Mouse (Mus musculus): ENCODE measurements around the gene Efcab10. TPM values are rescaled to one million over a fixed set of nuclear protein-coding genes. Genes with fewer than 3 reads are reported as not detected.

Gene Efcab10
- polyA plus RNA-seq (2015; fragmentation: Nextera tagmentation; extraction: Ambion mirVana): 2.6 and 3.1 TPM in 2 replicates

DNA sequence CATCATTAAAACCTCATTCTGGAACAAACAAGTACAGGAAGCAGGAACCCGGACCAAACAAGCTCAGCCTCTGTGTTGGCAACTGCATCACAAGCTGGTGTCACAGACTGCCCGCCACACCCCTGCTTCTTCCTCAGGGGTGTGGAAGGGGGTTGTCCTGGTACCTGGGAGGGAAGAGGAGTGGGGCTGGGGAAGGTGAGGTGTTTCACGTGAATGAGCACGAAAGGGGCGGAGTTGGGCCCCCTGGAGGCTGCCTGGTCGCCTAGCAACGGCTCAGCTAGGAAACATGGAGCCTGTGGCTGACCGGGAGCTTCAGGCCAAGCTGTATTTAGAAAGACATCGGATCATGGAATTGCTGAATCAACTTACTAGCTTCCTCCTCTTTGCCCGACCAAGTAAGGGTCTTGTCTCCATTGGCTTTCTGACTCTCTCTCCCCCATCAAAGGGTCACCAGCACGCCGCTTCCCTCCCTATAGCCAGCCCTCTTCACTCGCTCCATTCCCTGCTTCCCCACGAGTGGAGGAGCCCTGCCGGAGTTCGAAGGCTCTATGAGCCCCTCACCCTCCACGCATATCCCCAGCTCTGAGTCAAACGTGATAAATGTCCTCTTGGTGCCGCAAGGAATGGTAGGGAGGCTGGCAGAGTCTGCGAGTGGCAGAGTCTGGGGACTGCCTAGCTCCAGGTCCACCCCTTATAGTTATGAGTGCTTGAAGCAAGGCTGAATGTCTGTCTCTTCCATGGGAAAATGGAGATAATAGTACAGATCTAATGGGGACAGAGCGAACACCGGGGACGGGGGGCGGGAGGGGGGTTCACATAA, at the start of gene Efcab10:
Gene Efcab10 (plus strand): TSS at position 51 of the 820 bp plus-strand sequence.
- peak within 1 kb of the TSS; percentile 30 for H3K4me3 ChIP-seq
- H3K36me3 ChIP-seq: no peaks in the 10 kb centered on the region
- H3K27ac ChIP-seq (replicated peaks): peak within 1 kb of the TSS; percentile 19; the same call in 1 of the 2 replicates
- ATAC-seq (replicated peaks): peak; percentile 85
- WGBS: 8% methylated on average over 24 of the region's 24 CpGs
- peaks cover 8% of the 10 kb centered on the region; the same call in 1 of the 2 replicates for H3K4me1 ChIP-seq
- no peaks in the 10 kb centered on the region for H3K9me3 ChIP-seq
- H3K27me3 ChIP-seq: no peaks in the 10 kb centered on the region
- peak within 1 kb of the TSS; percentile 43 for H3K9ac ChIP-seq (replicated peaks)
- H3K4me2 ChIP-seq (replicated peaks): peak within 1 kb of the TSS; percentile 44

DNA sequence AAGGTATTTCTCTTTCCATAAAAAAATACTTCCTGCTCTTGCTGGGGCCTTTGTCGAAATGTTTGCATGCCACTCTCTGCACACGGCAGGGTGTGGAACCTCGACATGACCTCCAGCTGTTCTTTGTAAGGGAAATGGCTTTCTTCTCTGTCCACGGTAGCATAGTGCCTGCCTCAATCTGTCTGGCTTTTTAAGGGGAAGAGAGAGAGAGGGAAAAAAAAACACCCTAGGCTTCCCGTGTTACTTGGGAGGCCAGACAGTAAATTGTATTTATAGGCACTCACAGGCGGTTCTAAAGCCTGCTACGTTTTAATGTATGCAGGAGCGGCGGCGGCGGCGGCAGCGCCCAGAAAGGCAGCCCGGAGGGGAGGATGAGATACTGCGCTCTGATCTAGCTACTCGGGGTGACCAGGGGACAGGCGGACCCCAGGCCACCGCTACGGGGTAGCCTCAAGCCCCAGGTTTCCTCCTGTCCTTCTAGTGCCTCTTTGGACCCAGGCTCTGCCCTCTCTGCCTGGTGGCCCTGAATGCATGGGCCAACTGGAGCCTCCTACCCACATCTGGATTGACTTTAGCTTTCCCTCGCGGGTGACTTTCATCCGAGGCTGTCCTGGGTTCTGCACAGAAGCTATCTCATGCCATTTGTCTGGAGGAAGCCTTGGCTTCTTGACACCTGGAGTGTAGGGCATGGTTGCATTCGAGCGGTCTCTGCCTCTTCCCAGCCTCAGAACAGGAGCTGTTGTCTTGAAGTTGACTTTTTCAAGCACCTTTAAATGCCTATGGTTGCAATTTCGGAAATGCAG, 49.5 kb upstream of the Efcab10 start:
- no peaks in the 10 kb centered on the region for H3K9me3 ChIP-seq
- no peak; the same call in 1 of the 2 replicates for ATAC-seq (replicated peaks)
- H3K4me1 ChIP-seq: peaks cover 43% of the 10 kb centered on the region
- H3K4me2 ChIP-seq (replicated peaks): peak overlapping the region; percentile 39
- no peak overlapping the region; the same call in none of the 2 replicates for H3K9ac ChIP-seq (replicated peaks)
- H3K27me3 ChIP-seq: no peaks in the 10 kb centered on the region
- H3K27ac ChIP-seq (replicated peaks): peak overlapping the region; percentile 51
- H3K36me3 ChIP-seq: no peaks in the 10 kb centered on the region; the same call in 1 of the 2 replicates
- WGBS: 14% methylated on average over 25 of the region's 25 CpGs
- peak overlapping the region; percentile 16 for H3K4me3 ChIP-seq

DNA sequence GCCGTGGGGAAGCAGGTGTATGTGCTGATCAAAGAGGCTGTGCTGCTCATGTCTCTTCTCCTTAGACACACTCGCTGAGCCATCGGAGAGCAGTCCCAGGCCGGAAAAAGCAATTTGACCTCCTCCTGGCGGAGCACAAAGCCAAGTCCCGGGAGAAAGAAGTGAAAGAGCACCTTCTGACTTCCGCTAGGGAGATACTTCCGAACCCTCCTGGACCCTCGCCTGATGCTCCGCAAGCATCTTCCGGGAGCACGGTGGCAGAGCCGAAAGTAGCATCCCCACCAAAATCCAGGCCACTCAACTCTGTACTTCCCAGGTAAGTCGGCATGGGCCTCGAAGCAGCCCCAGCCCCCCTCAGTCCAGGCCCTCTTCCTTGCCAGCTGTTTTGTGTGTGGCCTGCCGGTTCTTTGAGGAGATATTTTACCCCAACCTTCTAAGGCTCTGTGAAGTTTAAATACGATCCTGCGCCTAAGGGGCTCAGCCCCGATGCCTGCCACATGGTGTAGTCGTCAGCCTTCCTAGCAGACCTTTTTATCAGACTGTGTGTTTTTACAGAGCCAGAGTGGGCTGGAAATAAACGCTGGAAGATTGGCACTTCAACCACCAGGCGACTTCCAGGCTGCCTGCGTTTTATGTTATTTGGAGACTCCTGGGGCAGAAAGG, 48.8 kb upstream of the Efcab10 start:
- peaks cover 35% of the 10 kb centered on the region for H3K4me1 ChIP-seq
- H3K4me3 ChIP-seq: no peak overlapping the region
- no peaks in the 10 kb centered on the region for H3K27me3 ChIP-seq
- no peak for ATAC-seq (replicated peaks)
- peak overlapping the region; percentile 39 for H3K4me2 ChIP-seq (replicated peaks)
- no peak overlapping the region for H3K9ac ChIP-seq (replicated peaks)
- no peaks in the 10 kb centered on the region; the same call in 1 of the 2 replicates for H3K36me3 ChIP-seq
- no peak overlapping the region for H3K27ac ChIP-seq (replicated peaks)
- 46% methylated on average over 23 of the region's 23 CpGs for WGBS
- H3K9me3 ChIP-seq: no peaks in the 10 kb centered on the region

DNA sequence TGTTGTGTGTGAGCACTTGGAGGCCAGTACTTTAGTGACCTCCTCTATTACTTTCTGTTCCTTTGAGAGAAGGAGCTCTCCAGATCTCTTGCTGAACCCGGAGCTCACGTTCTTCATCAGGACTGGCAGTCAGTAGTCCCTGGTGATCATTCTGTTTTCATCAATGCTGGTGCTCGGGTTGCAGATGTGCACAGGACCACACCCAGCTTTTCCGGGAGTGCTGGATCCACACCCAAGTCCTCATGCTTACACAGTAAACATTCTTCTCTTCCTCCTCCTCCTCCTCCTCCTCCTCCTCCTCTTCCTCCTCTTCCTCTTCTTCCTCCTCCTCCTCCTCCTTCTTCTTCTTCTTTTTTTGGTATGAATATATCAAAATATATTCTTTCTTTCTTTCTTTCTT, 42.0 kb upstream of the Efcab10 start:
- H3K36me3 ChIP-seq: no peaks in the 10 kb centered on the region; the same call in 1 of the 2 replicates
- 85% methylated on average over 4 of the region's 4 CpGs for WGBS
- no peak overlapping the region for H3K4me3 ChIP-seq
- H3K4me2 ChIP-seq (replicated peaks): no peak overlapping the region
- H3K4me1 ChIP-seq: no peaks in the 10 kb centered on the region
- H3K27ac ChIP-seq (replicated peaks): no peak overlapping the region
- no peak for ATAC-seq (replicated peaks)
- no peak overlapping the region for H3K9ac ChIP-seq (replicated peaks)
- H3K9me3 ChIP-seq: no peaks in the 10 kb centered on the region
- no peaks in the 10 kb centered on the region for H3K27me3 ChIP-seq

DNA sequence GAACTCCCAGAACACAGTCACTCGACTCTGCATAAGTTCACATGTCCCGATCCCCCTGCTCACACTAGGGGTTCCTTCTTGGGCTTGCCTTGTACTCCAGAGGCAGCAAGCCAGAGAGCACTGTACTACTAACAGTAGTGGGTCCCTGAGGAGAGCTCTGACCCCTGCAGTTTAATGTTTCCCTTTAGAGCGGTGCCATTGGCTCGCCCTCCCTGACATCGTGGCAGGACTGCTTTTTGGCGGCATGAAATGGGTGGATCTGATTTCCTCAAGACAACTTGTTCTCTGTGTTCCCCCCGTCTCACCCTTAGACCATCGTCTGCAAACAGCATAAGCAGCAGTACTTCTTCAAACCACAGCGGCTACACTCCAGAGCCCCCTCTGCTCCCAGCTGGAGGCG, 36.3 kb upstream of the Efcab10 start:
- no peak overlapping the region for H3K9ac ChIP-seq (replicated peaks)
- H3K27ac ChIP-seq (replicated peaks): no peak overlapping the region
- H3K36me3 ChIP-seq: no peaks in the 10 kb centered on the region; the same call in 1 of the 2 replicates
- no peaks in the 10 kb centered on the region for H3K9me3 ChIP-seq
- H3K27me3 ChIP-seq: no peaks in the 10 kb centered on the region
- ATAC-seq (replicated peaks): no peak
- H3K4me1 ChIP-seq: peaks cover 20% of the 10 kb centered on the region
- H3K4me3 ChIP-seq: no peak overlapping the region
- H3K4me2 ChIP-seq (replicated peaks): no peak overlapping the region
- WGBS: 92% methylated on average over 10 of the region's 10 CpGs

DNA sequence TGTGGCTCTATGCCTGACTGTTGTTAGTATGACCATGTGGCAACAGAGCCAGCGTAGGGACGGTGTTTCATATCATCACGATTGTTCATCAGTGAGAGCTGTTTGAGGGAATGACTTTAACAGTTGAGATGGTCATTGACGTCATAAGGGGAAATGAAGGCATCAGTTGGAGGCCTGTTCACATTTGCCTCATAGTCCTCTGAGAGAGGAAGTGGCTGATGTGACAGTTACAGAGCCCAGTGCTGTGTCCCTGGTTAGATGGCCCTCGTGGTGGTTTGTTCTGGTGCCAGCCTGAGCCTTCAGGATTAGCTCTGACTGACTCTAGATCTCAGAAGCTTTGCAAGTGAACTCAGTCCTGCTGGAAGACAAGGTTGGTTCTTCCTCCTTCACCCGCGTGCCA, 35.4 kb upstream of the Efcab10 start:
- Histone ChIP-seq H3K4me2 (replicated peaks) (no peak overlapping the region), H3K9me3 (no peaks in the 10 kb centered on the region), H3K9ac (replicated peaks) (no peak overlapping the region), H3K4me3 (no peak overlapping the region), H3K36me3 (no peaks in the 10 kb centered on the region), H3K27me3 (no peaks in the 10 kb centered on the region), H3K4me1 (peaks cover 20% of the 10 kb centered on the region), H3K27ac (replicated peaks) (no peak overlapping the region)
- no peak for ATAC-seq (replicated peaks)
- 97% methylated on average over 7 of the region's 7 CpGs for WGBS

DNA sequence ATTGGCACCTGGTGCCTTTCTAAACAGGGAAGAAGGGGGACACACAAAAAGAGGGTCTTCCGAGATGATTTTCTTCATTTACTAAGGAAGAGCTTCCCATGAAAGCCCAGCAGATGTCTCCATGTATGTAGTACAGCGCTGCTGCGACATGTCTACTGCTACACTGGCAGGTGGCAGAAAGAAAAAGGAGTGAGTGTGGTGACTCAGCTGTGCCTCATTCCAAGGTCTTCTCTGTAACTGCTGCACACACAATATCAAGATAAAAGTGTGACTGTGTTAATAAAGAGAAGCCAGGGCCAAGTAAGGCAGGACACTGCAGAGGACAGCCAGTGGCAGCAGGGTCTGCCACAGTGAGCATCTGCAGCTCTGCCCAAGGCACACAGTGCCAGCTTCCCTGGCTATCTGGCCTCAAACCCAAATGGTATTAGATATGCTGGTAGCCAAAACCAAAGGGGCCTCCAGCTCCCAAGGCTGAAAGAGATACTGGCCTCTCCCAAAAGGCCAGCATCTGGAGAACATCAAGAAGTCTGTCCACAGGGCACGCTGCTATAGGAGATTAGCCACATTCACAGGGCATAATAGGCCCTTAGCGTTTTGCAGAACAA, 34.7 kb upstream of the Efcab10 start:
- Histone ChIP-seq H3K27ac (replicated peaks) (peak overlapping the region; percentile 72), H3K4me3 (no peak overlapping the region), H3K9me3 (no peaks in the 10 kb centered on the region), H3K36me3 (no peaks in the 10 kb centered on the region), H3K4me2 (replicated peaks) (no peak overlapping the region), H3K9ac (replicated peaks) (no peak overlapping the region), H3K4me1 (peaks cover 20% of the 10 kb centered on the region), H3K27me3 (no peaks in the 10 kb centered on the region)
- peak; percentile 24; the same call in 1 of the 2 replicates for ATAC-seq (replicated peaks)
- 69% methylated on average over 5 of the region's 5 CpGs for WGBS

DNA sequence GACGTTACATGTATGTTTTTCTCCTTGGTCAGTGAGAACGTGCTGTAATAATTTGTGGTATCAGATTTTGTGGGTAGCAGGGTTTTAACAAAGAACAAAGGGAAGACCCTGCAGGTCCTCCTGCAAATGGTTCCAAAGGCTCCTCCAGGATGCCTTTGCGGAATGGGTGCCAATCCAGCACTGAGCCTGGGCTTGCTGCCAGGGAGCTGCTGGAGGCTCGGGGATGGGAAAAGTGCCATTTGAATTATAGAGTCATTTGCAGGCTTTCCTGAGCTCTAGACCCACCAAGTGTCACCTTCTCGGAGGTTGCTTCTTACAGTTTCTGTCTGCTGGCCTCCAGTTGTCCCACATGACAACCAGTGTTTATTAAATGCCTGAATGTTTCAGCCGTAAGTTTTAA, 33.9 kb upstream of the Efcab10 start:
- ATAC-seq (replicated peaks): peak; percentile 58

DNA sequence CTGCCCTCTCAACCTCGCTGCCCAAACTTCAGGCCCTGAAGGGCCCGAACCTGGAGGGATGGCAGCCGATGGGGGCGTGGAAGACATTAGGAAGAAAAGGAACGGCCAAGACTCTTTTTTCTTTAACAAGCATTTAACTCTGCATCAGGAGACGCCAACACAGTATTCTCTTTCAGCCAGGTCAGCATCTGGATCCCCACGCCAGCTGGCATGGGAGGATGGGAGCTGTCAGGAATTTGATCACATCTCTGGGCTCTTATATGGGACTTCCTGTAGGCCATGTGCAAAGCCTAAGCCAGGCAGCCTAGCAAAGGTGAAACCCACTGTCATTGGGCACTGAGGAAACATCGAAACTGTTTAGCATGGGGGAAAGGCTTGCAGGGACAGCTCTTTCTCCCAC, 30.1 kb upstream of the Efcab10 start:
- WGBS: 85% methylated on average over 8 of the region's 8 CpGs
- no peaks in the 10 kb centered on the region for H3K27me3 ChIP-seq

More for the DNA sequence above, 33.9 kb upstream of the Efcab10 start:
- Histone ChIP-seq H3K9ac (replicated peaks) (no peak overlapping the region), H3K27ac (replicated peaks) (peak overlapping the region; percentile 72), H3K4me1 (peaks cover 20% of the 10 kb centered on the region), H3K36me3 (no peaks in the 10 kb centered on the region), H3K4me3 (no peak overlapping the region), H3K4me2 (replicated peaks) (no peak overlapping the region), H3K27me3 (no peaks in the 10 kb centered on the region), H3K9me3 (no peaks in the 10 kb centered on the region)
- 25% methylated on average over 6 of the region's 6 CpGs for WGBS

DNA sequence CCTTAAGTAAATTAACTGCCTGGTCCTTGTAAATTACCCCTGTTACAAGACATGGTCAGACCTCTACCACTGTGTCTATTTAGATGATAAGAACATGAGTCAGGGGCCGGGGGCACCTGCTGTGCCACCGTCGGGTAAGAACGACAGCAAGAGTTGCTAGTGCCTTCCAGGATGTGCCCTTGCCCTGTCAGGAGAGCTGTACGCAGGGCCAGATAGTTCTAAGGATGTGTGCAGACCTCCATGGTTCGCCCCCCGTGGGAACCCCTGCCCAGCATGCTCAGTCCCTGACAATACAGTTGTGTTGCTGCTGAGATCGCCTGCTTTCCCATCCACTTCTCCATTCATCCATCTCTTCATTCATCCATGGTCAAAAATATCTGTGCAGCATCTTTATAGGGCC, 29.5 kb upstream of the Efcab10 start:
- H3K36me3 ChIP-seq: 0 out of 2 replicates have a peak, but pooled peaks cover 3% of the 10 kb centered on the region
- H3K27ac ChIP-seq (replicated peaks): no peak overlapping the region
- ATAC-seq (replicated peaks): no peak
- no peaks in the 10 kb centered on the region for H3K27me3 ChIP-seq
- 84% methylated on average over 8 of the region's 8 CpGs for WGBS
- no peak overlapping the region for H3K4me3 ChIP-seq
- no peak overlapping the region for H3K9ac ChIP-seq (replicated peaks)
- H3K4me1 ChIP-seq: peaks cover 15% of the 10 kb centered on the region
- H3K4me2 ChIP-seq (replicated peaks): no peak overlapping the region
- no peaks in the 10 kb centered on the region for H3K9me3 ChIP-seq

More for the DNA sequence above, 30.1 kb upstream of the Efcab10 start:
- H3K9me3 ChIP-seq: no peaks in the 10 kb centered on the region
- H3K36me3 ChIP-seq: 0 out of 2 replicates have a peak, but pooled peaks cover 3% of the 10 kb centered on the region
- peaks cover 20% of the 10 kb centered on the region for H3K4me1 ChIP-seq
- no peak overlapping the region for H3K27ac ChIP-seq (replicated peaks)
- no peak overlapping the region for H3K9ac ChIP-seq (replicated peaks)
- no peak overlapping the region for H3K4me2 ChIP-seq (replicated peaks)
- H3K4me3 ChIP-seq: no peak overlapping the region
- no peak for ATAC-seq (replicated peaks)

DNA sequence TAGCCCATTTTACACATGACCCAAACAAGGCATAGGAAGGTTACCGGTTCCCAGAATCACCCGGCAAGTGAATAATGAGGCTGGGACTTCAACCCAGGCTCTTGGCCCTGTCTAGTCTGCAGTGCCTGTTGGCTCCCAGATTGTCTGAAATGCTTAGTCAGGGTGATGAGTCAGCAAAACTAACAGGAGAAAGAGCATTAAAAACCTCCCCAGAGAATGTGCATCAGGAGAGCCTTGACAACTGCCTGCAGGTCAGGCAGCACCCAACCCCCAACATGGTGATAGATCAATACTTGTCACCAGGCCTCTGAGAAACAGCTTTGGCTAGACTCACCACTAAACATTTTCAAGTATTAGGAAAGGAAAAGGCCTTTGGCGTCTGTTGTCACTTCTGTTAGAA, 25.1 kb upstream of the Efcab10 start:
- ATAC-seq (replicated peaks): no peak
- no peak overlapping the region for H3K27ac ChIP-seq (replicated peaks)
- no peak overlapping the region for H3K9ac ChIP-seq (replicated peaks)
- no peaks in the 10 kb centered on the region for H3K4me1 ChIP-seq
- no peaks in the 10 kb centered on the region for H3K27me3 ChIP-seq
- H3K4me3 ChIP-seq: no peak overlapping the region
- WGBS: 90% methylated on average over 3 of the region's 3 CpGs
- no peak overlapping the region for H3K4me2 ChIP-seq (replicated peaks)
- 0 out of 2 replicates have a peak, but pooled peaks cover 3% of the 10 kb centered on the region for H3K36me3 ChIP-seq
- no peaks in the 10 kb centered on the region for H3K9me3 ChIP-seq

Measured in forebrain, embryonic 15.5 days (tissue).